Mouse (Mus musculus): ENCODE data around the gene Zfp457. TPM values are rescaled to one million over a fixed set of nuclear protein-coding genes. Genes with fewer than 3 reads are reported as not detected.
"Not testable (repeated sequence)": the region's sequence is repeated elsewhere in the genome, so short reads cannot be mapped to it uniquely, and the experiment has no call there.

The Zfp457 gene
- polyA plus RNA-seq (2016; fragmentation: Nextera tagmentation; extraction: Ambion mirVana) = 0.24 and 0.50 TPM in 2 replicates

DNA sequence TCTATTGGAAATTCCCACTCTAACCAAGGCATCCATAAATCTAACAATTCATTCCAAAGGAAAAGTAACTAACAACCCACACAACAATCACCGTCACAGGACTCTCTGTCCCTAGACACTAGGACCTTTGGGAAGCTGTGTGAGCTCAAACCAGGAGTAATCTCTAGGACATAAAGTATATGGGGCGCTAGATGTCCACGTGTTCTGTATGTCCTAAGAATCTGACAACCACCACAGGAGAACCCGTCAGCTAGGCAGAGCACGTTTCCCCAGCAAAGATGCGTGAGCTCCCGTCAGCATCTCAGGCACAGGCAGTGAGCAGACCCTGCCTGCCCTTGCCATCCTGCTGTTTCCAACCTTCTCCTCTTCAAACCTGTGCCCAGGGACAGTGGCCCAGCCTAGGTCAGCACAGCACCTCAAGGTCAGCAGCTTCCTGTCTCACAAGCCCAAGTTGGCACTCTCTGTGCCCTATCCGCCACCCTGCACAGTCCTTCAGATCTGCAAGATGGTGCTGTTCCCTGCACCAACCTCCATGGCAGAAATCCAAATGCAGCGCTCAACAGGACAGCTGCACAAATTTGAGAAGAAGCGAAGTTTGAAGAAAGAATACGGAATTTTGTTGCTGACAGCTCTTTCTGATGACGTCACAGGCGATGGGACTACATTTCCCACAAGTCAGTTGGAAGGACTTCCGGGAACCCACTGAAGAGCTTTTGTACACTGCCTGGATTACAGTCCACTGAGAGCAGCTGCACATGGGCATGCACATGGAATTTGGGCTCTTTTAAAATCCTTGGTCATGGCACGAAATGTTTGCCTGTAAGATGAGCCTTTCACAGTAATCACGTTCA, at the start of gene Zfp457:
Zfp457 (minus strand) TSS at position 664 of the 851 bp plus-strand sequence.
- no peaks in the 10 kb centered on the region for H3K27me3 ChIP-seq (ENCODE audit: low read depth, poor library complexity, severe bottlenecking)
- DNase-seq (ENCODE audit: low spot score) = peak; percentile 78
- peaks cover 6% of the 10 kb centered on the region; the same call in 1 of the 2 replicates for H3K4me1 ChIP-seq
- H3K27ac ChIP-seq = peak within 1 kb of the TSS; percentile 79
- WGBS = 13% methylated on average over 16 of the region's 16 CpGs
- H3K36me3 ChIP-seq = no peaks in the 10 kb centered on the region
- peak within 1 kb of the TSS; percentile 67 for H3K4me3 ChIP-seq
- H3K9me3 ChIP-seq (replicated peaks) = no peaks in the 10 kb centered on the region

GRCm38 (mm10) chr13:67351854-67352253, 45.6 kb upstream of the Zfp457 start:
- no peak for DNase-seq (ENCODE audit: low spot score)
- no peaks in the 10 kb centered on the region for H3K36me3 ChIP-seq
- no peaks in the 10 kb centered on the region for H3K27me3 ChIP-seq (ENCODE audit: low read depth, poor library complexity, severe bottlenecking)
- H3K9me3 ChIP-seq (replicated peaks) = no peaks in the 10 kb centered on the region
- no peak overlapping the region for H3K4me3 ChIP-seq
- H3K4me1 ChIP-seq = no peaks in the 10 kb centered on the region
- H3K27ac ChIP-seq = no peak overlapping the region

DNA sequence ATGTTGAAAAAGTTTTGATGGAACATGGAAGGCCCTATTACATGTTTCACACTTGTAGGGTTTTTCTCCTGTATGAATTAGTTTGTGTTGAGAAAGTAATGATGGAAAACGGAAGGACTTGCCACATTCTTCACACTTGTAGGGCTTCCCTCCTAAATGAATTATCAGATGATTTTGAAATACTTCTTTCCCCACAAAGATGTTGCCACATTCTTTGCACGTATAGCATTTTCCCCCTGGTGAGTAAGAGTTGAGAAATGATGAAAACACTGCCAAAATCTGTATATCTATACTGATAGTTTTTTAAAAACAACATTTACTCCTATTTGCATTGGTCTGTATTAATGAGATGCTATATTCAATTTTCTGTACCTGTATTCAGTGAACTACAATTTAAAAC, 37.1 kb upstream of the Zfp457 start:
- WGBS = 89% methylated on average over 2 of the region's 2 CpGs
- H3K4me1 ChIP-seq = no peaks in the 10 kb centered on the region

GRCm38 (mm10) chr13:67332877-67333276, 26.6 kb upstream of the Zfp457 start:
- Histone ChIP-seq H3K9me3 (replicated peaks) (no peaks in the 10 kb centered on the region), H3K27ac (peak overlapping the region; percentile 83), H3K36me3 (no peaks in the 10 kb centered on the region), H3K4me1 (peaks cover 5% of the 10 kb centered on the region), H3K27me3 (ENCODE audit: low read depth, poor library complexity, severe bottlenecking) (no peaks in the 10 kb centered on the region), H3K4me3 (peak overlapping the region; percentile 61)
- WGBS = 80% methylated on average over 1 of the region's 1 CpGs
- no peak for DNase-seq (ENCODE audit: low spot score)

More for the DNA sequence above, 37.1 kb upstream of the Zfp457 start:
- H3K9me3 ChIP-seq (replicated peaks) = no peaks in the 10 kb centered on the region
- H3K27ac ChIP-seq = no peak overlapping the region
- H3K4me3 ChIP-seq = no peak overlapping the region
- H3K36me3 ChIP-seq = no peaks in the 10 kb centered on the region
- no peaks in the 10 kb centered on the region for H3K27me3 ChIP-seq (ENCODE audit: low read depth, poor library complexity, severe bottlenecking)
- no peak for DNase-seq (ENCODE audit: low spot score)

DNA sequence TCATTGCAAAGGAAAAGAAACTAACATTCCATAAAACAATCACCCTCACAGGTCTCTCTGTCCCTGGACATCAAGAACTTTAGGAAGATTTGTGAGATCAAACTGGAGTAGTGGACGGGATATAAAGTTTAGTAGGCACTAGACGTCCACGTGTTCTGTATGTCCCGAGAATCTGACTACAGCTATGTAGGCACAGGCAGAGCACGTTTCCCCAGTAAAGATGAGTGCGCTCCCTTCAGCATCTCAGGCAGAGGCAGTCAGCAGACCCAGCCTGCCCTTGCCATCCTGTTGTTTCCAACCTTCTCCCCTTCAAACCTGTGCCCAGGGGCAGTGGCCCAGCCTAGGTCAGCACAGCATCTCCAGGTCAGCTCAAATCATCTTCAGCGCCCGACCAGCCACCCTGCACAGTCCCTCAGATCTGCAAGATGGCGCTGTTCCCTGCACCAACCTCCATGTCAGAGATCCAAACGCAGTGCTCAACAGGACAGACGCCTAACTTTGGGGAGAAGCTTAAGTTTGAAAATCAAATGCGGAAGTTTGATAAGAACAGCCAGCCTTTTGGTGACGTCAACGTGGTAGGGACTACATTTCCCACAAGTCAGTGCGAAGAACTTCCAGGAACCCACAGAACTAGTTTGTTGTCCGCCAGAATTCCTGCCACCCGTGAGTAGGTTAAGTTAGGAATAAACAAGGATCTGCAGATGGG, 25.9 kb upstream of the Zfp457 start, which contains the start of gene Zfp595:
Zfp595 (minus strand) TSS at position 552 of the 706 bp plus-strand sequence.
- peak; percentile 68 for DNase-seq (ENCODE audit: low spot score)
- H3K36me3 ChIP-seq = no peaks in the 10 kb centered on the region
- peaks cover 5% of the 10 kb centered on the region for H3K4me1 ChIP-seq
- H3K4me3 ChIP-seq = peak within 1 kb of the TSS; percentile 61
- WGBS = 22% methylated on average over 17 of the region's 17 CpGs
- H3K9me3 ChIP-seq (replicated peaks) = no peaks in the 10 kb centered on the region
- peak within 1 kb of the TSS; percentile 83 for H3K27ac ChIP-seq
- H3K27me3 ChIP-seq (ENCODE audit: low read depth, poor library complexity, severe bottlenecking) = no peaks in the 10 kb centered on the region

DNA sequence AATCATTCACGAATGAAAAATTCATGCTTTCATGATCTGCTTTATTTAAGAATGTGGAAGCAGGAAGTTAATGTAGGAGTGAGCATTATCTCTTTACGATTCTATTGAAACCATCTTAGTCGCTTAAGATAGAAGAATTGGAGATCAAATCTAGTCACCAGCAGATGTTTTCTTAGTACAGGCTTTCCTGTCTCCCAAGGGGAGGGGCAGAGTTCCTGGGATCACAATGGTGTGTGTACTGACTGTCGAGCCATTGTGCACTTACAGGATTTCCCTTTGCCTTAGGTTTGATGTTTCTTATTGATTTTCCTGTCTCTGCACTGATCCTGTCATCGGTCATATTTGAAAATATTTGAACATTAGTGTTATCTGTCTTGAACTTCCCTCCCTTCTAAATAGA, 433 bp upstream of the Zfp457 start:
- 45% methylated on average over 5 of the region's 5 CpGs for WGBS
- peak overlapping the region; percentile 67 for H3K4me3 ChIP-seq

GRCm38 (mm10) chr13:67278314-67278713, 28.0 kb downstream of the Zfp457 start, which contains the start of gene Zfp458:
Zfp458 (minus strand) TSS chr13:67278466.
- H3K9me3 ChIP-seq (replicated peaks) = no peaks in the 10 kb centered on the region
- H3K36me3 ChIP-seq = no peaks in the 10 kb centered on the region
- WGBS = 44% methylated on average over 7 of the region's 7 CpGs
- no peak for DNase-seq (ENCODE audit: low spot score)
- no peak within 1 kb of the TSS for H3K27ac ChIP-seq
- H3K4me3 ChIP-seq = no peak within 1 kb of the TSS
- H3K27me3 ChIP-seq (ENCODE audit: low read depth, poor library complexity, severe bottlenecking) = no peaks in the 10 kb centered on the region
- no peaks in the 10 kb centered on the region for H3K4me1 ChIP-seq

More for the DNA sequence above, 433 bp upstream of the Zfp457 start:
- no peaks in the 10 kb centered on the region for H3K27me3 ChIP-seq (ENCODE audit: low read depth, poor library complexity, severe bottlenecking)
- H3K27ac ChIP-seq = peak overlapping the region; percentile 79; the same call in 1 of the 2 replicates
- H3K36me3 ChIP-seq = no peaks in the 10 kb centered on the region
- no peaks in the 10 kb centered on the region for H3K9me3 ChIP-seq (replicated peaks)
- DNase-seq (ENCODE audit: low spot score) = no peak
- H3K4me1 ChIP-seq = peaks cover 6% of the 10 kb centered on the region; the same call in 1 of the 2 replicates

DNA sequence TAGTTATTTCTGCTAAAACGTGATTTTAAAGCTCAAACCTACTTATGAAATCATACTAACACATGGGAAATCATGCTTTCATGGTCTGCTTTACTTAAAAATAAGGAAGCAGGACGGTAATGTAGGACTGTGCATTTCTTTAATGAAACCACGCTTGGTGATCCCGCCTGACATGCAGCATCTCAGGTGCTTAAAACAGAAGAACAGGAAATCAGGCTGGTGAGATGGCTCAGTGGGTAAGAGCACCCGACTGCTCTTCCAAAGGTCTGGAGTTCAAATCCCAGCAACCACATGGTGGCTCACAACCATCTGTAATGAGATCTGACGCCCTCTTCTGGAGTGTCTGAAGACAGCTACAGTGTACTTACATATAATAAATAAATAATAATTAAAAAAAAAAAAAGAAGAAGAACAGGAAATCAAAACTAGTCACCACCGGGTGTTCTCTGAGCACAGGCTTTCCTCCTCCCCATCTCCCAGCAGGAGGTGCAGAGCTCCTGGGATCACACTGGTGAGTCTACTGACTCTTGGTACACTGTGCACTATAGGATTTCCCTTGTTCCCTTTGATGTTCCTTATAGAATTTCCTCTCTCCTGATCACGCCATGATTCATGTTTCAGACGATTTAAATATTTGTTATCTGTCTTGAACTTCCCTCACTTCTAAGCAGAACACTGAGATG, 36.8 kb downstream of the Zfp457 start:
- H3K27ac ChIP-seq; H3K9me3 ChIP-seq (replicated peaks); DNase-seq (ENCODE audit: low spot score); H3K4me1 ChIP-seq; H3K36me3 ChIP-seq; H3K27me3 ChIP-seq (ENCODE audit: low read depth, poor library complexity, severe bottlenecking): not testable (repeated sequence)
- peak overlapping the region; percentile 69 for H3K4me3 ChIP-seq
- 55% methylated on average over 9 of the region's 9 CpGs for WGBS

DNA sequence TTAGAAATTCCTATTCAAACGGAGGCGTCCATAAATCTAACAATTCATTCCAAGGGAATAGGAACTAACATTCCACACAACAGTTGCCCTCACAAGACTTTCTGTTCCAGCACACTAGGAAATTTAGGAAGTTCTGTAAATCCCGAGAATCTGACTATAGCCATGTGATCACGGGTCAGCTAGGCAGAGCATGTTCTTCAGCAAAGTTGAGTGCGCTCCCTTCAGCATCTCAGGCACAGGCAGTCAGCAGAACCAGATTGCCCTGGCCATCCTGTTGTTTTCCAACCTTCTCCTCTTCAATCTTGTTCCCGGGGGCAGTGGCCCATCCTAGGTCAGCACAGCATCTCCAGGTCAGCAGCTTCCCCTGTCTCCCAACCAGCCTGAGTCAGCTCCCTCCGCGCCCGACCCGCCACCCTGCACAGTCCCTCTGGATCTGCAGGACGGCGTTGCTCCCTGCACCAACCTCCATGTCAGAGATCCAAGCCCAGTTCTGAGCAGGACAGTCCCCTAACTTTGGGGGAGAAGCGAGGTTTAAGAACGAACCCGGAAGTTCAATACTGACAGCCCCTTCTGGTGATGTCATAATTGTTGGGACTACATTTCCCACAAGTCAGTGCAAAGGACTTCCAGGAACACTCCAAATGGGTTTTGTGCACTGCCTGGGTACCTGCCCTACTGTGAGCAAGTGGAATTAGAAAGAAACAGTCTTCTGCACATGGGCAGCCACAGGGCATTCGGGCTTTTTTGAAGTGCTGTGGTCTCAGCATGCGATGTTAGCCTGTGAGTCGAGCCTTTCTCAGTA, 37.5 kb downstream of the Zfp457 start:
- H3K27me3 ChIP-seq (ENCODE audit: low read depth, poor library complexity, severe bottlenecking) = no peaks in the 10 kb centered on the region
- DNase-seq (ENCODE audit: low spot score) = peak; percentile 61
- H3K4me3 ChIP-seq = peak overlapping the region; percentile 69
- 0 out of 2 replicates have a peak, but pooled peaks cover 2% of the 10 kb centered on the region for H3K36me3 ChIP-seq
- H3K9me3 ChIP-seq (replicated peaks) = 0 out of 2 replicates have a peak, but pooled peaks cover 3% of the 10 kb centered on the region
- H3K4me1 ChIP-seq = 0 out of 2 replicates have a peak, but pooled peaks cover 2% of the 10 kb centered on the region
- H3K27ac ChIP-seq = peak overlapping the region; percentile 67; the same call in 1 of the 2 replicates
- 7% methylated on average over 18 of the region's 18 CpGs for WGBS

All from limb, embryonic 10.5 days (tissue).